Mouse (Mus musculus) E14TG2a.4 (cell line): ENCODE results near the gene Zfp850.

ENCODE experiments used
- CTCF ChIP-seq: conservative IDR thresholded peaks from 2 replicates; pipeline ENCODE4 v1.5.1; 2014; ENCODE audit warnings: low read length
- POU5F1 ChIP-seq: IDR thresholded peaks from 2 replicates; pipeline ENCODE4 v1.6.1; 2014; ENCODE audit warnings: low read length, borderline replicate concordance

DNA sequence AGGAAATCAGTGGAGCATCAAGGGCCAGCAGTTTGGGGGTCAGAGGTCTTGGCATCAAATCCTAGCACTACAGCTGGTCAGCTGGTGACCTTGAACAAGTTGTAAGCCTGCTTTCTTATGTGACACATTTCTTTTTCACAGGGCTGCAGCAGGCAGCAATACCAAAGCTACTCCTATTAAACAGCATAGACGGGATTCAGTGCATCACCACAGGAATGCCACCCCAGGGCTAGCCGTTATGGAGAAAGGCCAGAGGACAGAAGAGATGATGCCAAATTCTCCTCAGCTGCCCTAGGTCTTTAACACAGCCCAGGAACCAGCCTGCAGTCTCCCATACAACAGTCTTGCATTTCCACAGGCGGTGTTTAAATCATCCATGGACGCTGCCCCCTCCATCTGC, 30.6 kb upstream of the Zfp850 start:
- TF ChIP-seq CTCF (no peak), POU5F1 (no peak)
